Mouse (Mus musculus) thymus, postnatal 4 days (tissue): ENCODE results near the gene Klf17.
"Not testable (repeated sequence)": the region's sequence is repeated elsewhere in the genome, so short reads cannot be mapped to it uniquely, and the experiment has no call there.

Experiments used
- DNase-seq: peaks from one replicate; pipeline ENCODE4 v3.0.0; 2021

Gene Klf17

DNA sequence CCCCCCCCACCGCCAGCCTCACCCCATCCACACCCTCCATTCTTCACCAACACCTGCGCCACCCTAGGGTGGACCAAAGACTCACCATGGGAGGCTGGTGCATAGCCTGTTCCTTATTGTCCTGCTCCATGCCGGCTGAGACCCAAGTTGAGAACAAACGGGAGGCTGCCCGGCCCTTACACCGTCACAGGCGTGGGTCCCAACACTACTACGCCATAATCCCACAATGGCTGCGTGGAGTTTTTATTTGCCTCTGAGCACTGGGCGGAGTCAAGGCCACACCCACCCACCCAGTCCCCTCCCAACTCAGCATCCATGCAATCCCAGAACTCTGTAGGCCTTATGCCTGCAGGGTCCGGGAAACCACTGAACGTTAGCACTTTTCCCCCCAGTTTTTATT lies at the start of gene Klf17:
TSS of gene Klf17 (minus strand) at position 233 of the 400 bp plus-strand sequence.
- DNase-seq = no peak

DNA sequence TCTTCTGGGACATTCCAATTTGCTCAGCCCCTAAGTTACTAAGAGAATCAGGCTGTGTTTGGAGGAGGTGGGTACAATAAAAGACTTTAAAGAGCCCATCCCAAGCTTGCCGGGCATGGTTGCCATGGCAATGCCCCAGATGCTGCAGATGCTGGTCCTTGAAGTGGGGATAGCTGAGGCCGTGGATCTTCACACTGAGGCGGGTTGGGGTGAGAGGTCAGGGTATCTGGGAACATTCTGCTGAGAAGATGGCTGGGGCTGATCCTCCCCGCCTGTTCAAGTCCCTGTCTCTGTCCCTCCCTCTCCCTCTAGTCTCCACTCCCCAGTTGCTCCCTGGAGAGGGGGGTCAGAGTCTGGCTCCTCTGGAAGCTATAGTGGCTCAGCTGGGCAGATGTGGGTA lies 48.9 kb upstream of the Klf17 start:
- DNase-seq = peak; percentile 23

DNA sequence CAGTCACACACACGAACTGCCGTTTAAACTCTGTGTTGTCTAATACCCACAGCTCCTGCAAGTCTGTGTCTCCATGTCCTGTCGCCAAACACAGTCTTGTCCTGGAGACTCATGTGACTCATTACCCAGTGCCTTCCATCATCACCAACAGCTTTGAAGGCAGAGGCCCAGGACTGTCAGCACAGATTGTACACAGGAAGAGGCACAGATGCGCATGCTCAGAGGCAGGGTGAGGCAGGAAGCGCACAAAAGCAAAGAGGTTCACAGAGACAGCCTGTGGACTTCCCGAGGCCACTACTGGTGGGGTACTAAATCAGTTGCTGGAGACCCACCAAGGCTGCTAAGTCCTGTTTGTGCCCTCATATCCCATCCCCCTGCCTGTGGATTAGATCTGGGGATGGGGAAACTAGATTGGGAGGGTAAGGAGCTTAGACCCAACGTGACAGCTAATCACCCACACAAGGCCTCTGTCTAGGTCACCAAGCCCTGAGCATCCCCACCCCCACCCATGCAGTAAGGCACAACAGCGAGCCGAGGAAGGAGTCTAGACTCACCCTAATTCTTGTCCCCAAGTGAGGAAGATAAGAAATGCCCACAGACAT lies 48.2 kb upstream of the Klf17 start:
- peak; percentile 76 for DNase-seq

DNA sequence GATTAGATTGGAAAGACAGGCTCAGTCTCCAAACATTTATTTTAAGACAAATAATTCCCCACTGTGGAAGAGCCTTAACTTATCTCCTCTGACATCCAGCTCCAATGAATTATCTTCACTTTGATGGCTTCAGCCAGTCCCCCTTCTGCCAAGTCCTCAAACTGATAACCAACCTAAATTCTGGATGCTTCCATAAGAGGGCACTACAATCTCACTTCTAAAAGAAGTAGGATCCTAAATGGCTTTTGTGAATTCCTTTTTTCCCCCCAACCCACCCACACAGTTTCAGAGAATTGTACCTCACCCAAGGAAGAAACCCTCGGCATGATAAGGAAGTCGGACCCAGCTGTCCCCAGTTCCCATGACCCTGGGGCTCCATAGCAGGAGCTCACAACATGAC lies 45.5 kb upstream of the Klf17 start:
- DNase-seq = no peak

DNA sequence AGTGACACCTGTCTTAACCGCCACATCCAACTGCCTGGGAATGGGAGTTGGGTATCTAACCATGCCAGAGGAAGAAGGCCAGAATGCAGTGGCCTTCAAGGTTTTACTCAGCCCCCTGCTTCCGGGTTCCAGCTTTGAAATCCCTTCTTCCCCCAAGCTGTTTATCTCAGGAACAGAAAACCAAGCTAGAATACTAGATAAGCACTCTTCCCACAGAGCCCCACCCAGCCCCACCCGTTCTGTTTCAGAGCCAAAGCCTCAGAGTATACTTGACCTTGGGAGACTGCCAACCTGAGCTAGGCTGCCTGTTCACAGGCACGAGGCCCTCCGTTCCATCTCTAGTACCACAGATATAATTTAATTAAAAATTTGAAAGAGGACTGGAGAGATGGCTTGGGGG lies 41.5 kb upstream of the Klf17 start:
- DNase-seq = no peak

DNA sequence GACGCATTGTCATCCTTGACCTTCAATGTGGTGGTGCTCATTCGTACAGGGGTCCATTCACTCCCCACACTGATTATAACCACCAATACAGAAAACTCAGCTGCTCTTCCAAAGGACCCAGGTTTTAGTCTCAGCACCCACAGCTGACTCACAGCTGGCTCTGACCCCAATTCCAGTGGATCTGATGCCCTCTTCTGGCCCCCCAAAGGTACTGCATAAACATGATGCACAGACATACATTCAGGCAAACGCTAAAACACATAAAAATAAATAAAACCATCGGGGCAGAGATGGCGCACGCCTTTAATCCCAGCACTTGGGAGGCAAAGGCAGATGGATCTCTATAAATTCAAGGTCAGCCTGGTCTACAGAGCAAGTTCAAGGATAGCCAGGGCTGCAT lies 34.5 kb upstream of the Klf17 start:
- DNase-seq = peak; percentile 16

DNA sequence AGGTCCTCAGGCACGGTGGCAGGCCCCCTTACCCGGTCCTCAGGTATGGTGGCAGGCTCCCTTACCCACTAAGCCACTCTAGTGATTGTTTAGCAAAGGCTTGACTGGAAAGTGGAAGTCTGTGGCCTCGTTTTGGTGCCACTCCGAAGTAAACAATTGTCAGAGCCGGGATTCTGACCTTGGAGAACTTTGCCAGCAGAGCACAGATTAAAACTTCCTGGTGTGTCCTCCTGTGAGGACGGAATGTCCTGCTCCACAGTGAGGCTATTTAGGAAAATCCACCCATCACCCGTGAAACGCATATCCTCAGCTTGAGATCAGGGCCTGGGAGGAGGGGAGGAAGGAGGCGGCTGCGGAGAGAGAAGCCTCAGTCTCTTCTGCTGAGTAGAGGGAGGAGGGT lies 22.9 kb upstream of the Klf17 start:
- DNase-seq = no peak

DNA sequence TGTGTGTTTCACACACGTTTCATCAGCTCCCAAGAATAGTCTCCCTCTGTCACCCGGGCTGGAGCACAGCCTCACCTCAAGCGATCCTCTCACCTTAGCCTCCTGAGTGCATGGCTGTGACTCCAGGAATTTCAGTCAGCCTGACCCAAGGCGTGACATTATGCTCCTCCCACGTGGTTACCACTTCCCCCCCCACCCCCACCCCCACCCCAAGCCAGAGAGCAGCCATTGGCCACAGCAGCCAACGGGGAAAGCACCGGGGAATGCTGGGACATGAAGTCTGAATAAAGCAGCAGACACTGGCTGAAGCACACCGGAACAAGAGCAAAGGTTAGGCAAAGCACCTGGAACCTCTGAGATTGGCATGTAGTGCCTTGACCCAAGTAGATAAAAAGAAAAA lies 21.5 kb upstream of the Klf17 start:
- no peak for DNase-seq

DNA sequence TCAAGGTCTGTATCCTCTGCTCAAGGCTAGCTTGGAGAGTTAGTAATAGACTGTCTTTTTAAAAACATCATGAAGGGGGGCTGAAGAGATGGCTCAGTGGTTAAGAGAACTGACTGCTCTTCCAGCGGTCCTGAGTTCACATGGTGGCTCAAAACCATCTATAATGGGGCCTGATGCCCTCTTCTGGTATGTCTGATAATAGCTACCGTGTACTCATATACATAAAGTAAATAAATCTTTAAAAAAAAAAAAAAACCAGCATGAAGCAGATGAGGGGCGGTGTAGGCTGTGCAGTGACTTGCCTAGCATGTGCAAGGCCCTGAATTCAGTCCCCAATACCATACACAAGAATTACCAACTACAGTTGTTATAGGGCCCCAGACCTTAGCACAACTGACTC lies 17.5 kb upstream of the Klf17 start:
- DNase-seq = no peak

DNA sequence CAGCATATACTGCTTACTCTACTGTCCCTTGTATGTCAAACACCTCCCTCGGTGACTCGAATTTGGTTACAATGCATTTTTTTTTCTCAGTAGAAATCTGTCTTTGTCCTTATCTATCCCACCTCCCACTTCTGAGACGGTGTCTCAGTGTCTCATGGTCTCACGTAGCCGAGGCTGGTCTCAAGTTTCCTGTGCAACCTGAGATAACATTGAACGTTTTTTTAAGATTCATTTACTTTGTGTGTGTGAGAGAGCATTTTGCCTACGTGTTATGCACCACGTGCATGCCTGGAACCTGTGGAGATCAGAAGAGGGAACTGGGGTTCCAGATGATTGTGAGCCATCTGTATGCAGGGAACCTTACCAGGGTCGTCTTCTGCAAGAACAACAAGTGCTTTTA lies 7.5 kb upstream of the Klf17 start:
- DNase-seq = no peak

DNA sequence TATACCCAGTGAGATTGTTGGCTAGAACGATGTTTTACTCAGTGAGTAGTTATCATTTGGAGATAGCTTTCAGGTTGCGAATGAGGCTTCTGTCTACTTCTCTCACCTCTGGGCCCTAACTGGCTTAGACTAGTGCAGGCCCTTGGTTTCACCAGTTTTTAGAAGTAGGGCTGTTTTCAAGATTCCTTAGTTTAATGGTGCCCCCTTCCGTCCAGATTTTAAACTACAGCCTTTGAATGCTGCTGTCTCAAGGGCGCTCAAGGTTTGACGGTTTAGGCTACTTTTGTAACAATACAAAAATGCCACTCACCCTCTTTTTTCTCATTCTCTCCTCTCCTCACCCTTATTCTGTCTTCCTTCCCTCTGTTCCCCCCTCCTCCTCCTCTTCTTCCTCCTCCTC lies 5.5 kb upstream of the Klf17 start:
- peak; percentile 72 for DNase-seq

DNA sequence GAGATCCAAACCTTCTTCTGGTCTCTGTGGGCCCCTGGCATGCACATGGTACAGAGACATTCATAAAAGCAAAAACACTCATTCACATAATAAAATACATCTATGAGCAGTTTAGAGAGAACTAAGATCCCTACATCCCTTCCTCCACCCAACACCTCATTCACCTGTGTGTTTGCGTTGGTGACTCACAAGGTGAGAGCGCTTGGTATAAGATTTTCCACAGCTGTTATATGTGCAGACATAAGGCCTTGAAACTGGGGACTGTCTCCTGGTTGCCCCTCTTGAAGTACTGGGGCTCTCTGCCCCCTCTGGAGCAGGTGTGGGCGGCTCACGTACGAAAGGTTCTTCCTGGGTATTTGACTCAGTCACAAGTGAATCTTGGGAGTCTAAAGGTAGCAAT lies 5.3 kb downstream of the Klf17 start:
- DNase-seq = no peak

DNA sequence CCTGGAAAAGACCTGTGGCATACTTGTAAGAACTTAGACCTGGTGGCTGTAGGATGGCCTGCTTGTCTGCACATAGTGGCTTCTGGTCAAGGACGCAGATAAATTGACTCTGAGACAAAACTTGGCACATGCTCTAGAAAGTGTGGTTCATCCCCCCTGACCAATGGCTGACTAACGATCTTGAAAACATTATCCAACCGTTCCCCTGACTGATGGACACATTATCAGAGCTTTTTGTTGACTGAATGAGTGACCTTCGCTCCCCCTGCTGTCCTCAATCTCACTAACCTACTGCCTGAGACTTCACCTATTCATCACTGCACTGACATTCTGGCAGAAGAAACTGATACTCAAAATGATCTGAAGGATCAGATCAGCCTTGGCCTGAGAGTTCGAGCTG lies 13.0 kb downstream of the Klf17 start:
- not testable (repeated sequence) for DNase-seq

DNA sequence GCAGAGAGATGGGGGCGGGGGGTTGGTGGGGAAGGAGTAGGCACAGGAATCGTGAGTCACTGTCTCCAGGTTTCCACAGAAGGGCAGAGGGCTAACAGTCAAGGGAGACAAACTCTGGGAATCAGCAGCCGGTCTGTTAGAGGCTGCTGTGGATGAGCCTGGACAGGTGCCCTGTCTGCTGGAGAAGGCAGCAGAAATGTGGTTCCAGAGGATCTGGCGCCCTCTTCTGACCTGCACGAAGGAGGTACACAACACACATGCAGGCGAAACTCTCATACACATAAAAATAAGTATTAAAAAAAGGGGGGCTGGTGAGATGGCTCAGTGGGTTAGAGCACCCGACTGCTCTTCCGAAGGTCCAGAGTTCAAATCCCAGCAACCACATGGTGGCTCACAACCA lies 27.9 kb downstream of the Klf17 start:
- DNase-seq = peak; percentile 29

DNA sequence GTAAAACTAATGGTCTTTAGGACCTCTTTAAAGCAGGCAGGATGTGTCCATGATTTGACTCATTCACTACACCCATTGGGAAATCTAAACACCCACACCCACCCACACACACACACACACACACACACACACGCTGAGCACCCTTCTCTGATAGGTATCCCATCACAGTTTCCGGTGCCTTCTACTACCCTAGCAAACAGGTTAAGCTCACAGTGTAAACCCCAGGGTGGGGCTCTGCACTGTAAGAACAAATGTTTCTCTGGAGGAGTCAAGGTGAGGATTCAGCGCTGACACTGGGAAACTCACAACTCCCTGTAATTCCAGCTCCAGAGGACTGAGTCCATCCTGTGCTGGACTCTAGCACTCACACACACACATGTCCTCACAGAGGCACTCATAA lies 33.5 kb downstream of the Klf17 start:
- no peak for DNase-seq

DNA sequence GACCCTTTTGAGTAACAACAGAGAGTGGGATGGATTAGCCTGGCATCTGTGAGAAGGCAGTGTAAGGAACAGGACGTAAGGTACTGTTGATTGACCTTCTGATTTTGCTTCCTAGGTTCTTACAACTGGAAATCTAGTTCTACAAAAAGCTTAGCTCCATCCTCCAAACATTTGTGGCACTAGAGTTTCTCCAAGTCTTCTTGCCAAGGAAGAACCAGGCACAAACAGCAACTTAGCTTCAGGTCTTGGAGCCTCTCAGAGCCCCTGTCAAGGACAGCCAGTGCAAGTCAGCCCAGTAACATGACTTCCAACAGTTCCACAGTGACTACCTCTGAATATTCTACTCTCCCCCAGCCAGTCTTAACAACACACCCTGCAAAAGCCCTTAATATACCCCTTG lies 41.3 kb downstream of the Klf17 start, which contains the start of gene Gm12845:
TSS of gene Gm12845 (plus strand) at position 301 of the 400 bp plus-strand sequence.
- DNase-seq = no peak

DNA sequence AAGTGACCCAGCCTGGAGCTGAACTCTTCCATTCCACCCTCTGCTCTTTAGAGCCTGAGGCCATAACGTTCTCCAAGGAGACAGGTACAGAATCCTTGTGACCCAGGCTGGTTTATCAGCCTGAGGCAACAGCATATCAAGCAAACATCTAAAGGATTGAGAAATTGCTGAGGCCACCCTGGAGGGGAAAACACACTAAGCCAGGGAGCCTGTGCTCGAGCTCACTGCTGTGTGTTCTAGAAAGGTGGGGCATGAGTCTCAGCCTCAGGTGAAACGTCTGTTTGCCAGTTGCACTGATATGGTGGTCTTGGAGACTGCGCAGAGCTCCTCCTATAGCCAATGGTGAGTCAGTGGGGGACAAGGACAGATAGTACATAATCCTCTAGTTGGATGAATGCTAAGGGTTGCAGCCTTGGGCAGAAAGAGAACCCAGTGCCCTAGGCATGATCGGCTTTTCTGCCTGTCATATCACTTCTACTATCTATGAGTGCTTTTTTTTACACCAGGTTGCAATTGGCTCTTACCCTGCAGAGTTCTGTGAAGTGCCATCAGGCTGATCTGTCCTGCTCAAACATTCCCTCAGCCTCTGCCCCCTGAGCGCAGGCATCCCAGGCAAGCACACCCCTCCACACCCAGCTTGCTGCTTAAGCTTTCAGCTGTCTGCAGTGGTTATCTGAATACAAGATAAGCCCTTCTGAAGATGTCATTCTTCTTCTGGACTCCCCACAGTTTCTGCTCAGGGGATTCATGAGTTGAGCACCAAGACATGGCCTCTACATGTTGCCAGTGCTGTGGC lies 51.9 kb downstream of the Klf17 start:
- no peak for DNase-seq

DNA sequence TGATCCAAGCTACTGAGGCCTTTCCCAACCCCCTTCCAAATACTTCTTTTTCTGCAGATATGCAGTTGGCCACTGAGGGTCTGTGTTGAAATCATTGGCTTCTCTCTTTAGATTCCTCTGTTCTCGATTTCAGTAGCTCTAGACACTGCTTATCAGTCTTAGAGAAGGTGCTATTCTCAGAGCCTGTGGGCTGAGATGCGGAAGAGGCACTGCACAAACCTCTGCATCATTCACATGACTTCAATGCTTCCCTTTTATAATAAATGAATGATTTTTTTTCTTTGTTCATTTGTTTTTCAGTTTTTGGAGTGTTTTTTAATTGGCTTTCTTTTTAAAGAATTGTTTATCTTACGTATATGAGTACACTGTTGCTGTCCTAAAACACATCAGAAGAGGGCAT lies 53.1 kb downstream of the Klf17 start:
- no peak for DNase-seq

DNA sequence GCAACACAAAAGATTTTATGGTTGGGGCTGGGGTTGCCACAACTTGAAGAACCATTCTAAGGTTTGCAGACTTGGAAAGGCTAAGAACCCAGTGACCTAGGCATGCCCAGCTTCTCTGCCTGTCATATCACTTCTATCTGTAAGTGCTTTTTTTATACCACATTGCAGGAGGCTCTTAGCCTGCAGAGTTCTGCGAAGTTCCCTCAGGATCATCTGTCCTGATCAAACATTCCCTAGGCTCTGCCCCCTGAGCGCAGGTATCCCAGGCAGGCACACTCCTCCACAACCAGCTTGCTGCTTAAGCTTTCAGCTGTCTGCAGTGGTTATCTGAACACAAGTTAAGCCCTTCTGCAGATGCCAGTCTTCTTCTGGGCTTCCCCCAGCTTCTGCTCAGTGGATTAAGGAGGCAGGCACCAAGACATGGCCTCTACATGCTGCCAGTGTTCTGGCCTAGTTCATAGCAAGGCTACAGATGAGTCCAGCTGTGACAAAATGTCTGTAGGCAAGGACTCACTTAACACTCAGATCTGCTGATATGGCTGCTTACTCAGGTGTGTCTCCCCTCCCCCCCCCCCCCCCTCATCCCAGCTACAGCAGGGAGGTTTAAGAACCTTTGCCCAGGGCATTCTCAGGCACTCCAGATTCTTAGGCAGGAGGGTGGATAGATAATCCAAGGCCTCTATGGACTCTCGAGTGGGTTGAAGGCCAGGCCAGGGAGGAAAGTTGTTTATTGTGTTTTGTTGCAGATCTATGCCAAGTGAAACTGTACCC lies 56.5 kb downstream of the Klf17 start:
- no peak for DNase-seq
